Mouse (Mus musculus) embryonic fibroblast, embryonic 13.5 days (primary cell): ENCODE data around the gene Timp3.

Experiments used
- CTCF ChIP-seq: IDR thresholded peaks from 2 replicates; pipeline ENCODE4 v1.5.1; 2011; ENCODE audit warnings: mild to moderate bottlenecking, control low read depth, low read length, moderate library complexity, borderline replicate concordance; ENCODE audit not compliant: insufficient read depth
- POLR2A ChIP-seq: IDR thresholded peaks from 2 replicates; pipeline ENCODE4 v1.6.1; 2011; ENCODE audit warnings: low read depth, mild to moderate bottlenecking, control low read depth, low read length, moderate library complexity

DNA sequence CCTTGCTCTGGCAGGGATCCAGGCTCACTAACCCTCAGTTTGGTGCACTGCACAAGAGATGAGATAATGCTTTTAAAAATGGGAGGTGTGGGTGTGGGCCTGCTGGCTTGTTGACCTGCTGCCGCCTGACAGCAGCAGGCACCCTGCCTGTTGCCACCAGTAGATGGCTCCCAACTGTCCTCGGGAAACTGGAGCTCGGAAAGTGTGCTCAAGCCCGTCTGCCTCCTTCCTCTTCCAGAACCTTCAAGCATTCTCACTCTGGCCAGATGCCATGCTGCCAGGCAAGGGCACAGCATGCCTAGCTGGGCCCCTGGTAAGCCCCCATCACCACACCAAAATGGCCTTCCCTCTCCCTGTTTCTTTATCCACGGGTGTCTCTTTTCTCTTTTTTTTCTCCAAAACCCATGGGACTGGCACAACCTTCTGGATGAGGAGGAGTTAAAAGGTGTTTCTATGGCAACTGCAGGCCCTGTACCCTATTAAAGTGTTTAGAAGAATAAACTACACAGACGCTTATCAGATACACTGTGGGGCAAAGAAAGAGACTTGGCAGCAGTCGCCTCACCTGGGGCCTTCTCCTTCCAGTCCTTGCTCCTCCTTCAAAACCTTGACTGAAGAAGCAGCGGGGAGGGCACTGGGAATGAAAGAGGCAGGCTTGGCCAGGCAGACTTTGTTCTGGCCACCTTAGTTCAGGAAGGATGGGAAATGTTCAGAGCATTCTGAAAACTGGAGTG is 2.8 kb downstream of the Timp3 start:
- no peak for TF ChIP-seq POLR2A
- peak; percentile 89 for TF ChIP-seq CTCF
